Mouse (Mus musculus): ENCODE results near the gene Calcoco1. TPM values are rescaled to one million over a fixed set of nuclear protein-coding genes. Genes with fewer than 3 reads are reported as not detected.

The Calcoco1 gene
- total RNA-seq, 1 experiment, result 25.0 TPM

- Histone ChIP-seq H3K27ac (ENCODE audit: insufficient read depth, low read depth, low read length, poor library complexity, severe bottlenecking) (no peak overlapping the region), H3K36me3 (ENCODE audit: control insufficient read depth, insufficient read depth, low read length, poor library complexity, severe bottlenecking) (no peaks in the 10 kb centered on the region), H3K4me1 (ENCODE audit: control insufficient read depth in 2 of 2, insufficient read depth in 2 of 2, low read length in 2 of 2, poor library complexity in 1 of 2) (no peaks in the 10 kb centered on the region; a peak in 1 of 4 replicates), H3K9me3 (ENCODE audit: control insufficient read depth, insufficient read depth, low read depth, low read length) (no peaks in the 10 kb centered on the region), H3K4me3 (ENCODE audit: insufficient read depth in 1 of 2, low read depth in 1 of 2, low read length in 2 of 2, poor library complexity in 1 of 2, severe bottlenecking in 1 of 2) (no peak overlapping the region), H3K9ac (ENCODE audit: insufficient read depth, low read depth, low read length, poor library complexity, severe bottlenecking) (no peak overlapping the region)
- in situ Hi-C loops (cut with MboI; ENCODE audit: low sequenced_read_pairs in 2 of 2, unreplicated experiment in 2 of 2), result no loop called here
- no peak for DNase-seq (ENCODE audit: low read depth, low spot score)
- TF ChIP-seq CHD2 (IDR thresholded peaks at IDR 0.05; ENCODE audit: low read depth, low read length) (no peak), HCFC1 (IDR thresholded peaks at IDR 0.05; ENCODE audit: borderline replicate concordance, insufficient read depth, low read length) (no peak), MAFK (IDR thresholded peaks at IDR 0.05; ENCODE audit: insufficient read depth, low read depth, low read length) (no peak), ZC3H11A (IDR thresholded peaks at IDR 0.05; ENCODE audit: borderline replicate concordance, low read depth, low read length) (no peak), ZNF384 (IDR thresholded peaks at IDR 0.05; ENCODE audit: low read depth, low read length) (no peak)
Observed at GRCm38 (mm10) chr15:102735031-102735430, 13.1 kb upstream of the Calcoco1 start.

- in situ Hi-C loops (cut with MboI; ENCODE audit: low sequenced_read_pairs in 2 of 2, unreplicated experiment in 2 of 2), result no loop called here
- Histone ChIP-seq H3K9ac (ENCODE audit: insufficient read depth, low read depth, low read length, poor library complexity, severe bottlenecking) (no peak overlapping the region), H3K36me3 (ENCODE audit: control insufficient read depth, insufficient read depth, low read length, poor library complexity, severe bottlenecking) (no peaks in the 10 kb centered on the region), H3K4me3 (ENCODE audit: insufficient read depth in 1 of 2, low read depth in 1 of 2, low read length in 2 of 2, poor library complexity in 1 of 2, severe bottlenecking in 1 of 2) (no peak overlapping the region), H3K27ac (ENCODE audit: insufficient read depth, low read depth, low read length, poor library complexity, severe bottlenecking) (no peak overlapping the region), H3K4me1 (ENCODE audit: control insufficient read depth in 2 of 2, insufficient read depth in 2 of 2, low read length in 2 of 2, poor library complexity in 1 of 2) (no peaks in the 10 kb centered on the region; a peak in 1 of 4 replicates), H3K9me3 (ENCODE audit: control insufficient read depth, insufficient read depth, low read depth, low read length) (no peaks in the 10 kb centered on the region)
- TF ChIP-seq CHD2 (IDR thresholded peaks at IDR 0.05; ENCODE audit: low read depth, low read length), result no peak
- no peak for TF ChIP-seq ZNF384 (IDR thresholded peaks at IDR 0.05; ENCODE audit: low read depth, low read length)
- DNase-seq (ENCODE audit: low read depth, low spot score), result no peak
Observed at GRCm38 (mm10) chr15:102733759-102734531, 12.0 kb upstream of the Calcoco1 start.

GRCm38 (mm10) chr15:102733233-102733632 is 11.3 kb upstream of the Calcoco1 start:
- H3K36me3 ChIP-seq (ENCODE audit: control insufficient read depth, insufficient read depth, low read length, poor library complexity, severe bottlenecking), result no peaks in the 10 kb centered on the region
- H3K27ac ChIP-seq (ENCODE audit: insufficient read depth, low read depth, low read length, poor library complexity, severe bottlenecking), result no peak overlapping the region
- no peaks in the 10 kb centered on the region; a peak in 1 of 4 replicates for H3K4me1 ChIP-seq (ENCODE audit: control insufficient read depth in 2 of 2, insufficient read depth in 2 of 2, low read length in 2 of 2, poor library complexity in 1 of 2)
- no peak for DNase-seq (ENCODE audit: low read depth, low spot score)
- H3K9me3 ChIP-seq (ENCODE audit: control insufficient read depth, insufficient read depth, low read depth, low read length), result no peaks in the 10 kb centered on the region
- in situ Hi-C loops (cut with MboI; ENCODE audit: low sequenced_read_pairs in 2 of 2, unreplicated experiment in 2 of 2), result no loop called here
- H3K9ac ChIP-seq (ENCODE audit: insufficient read depth, low read depth, low read length, poor library complexity, severe bottlenecking), result no peak overlapping the region
- TF ChIP-seq MAFK (IDR thresholded peaks at IDR 0.05; ENCODE audit: insufficient read depth, low read depth, low read length) (no peak), HCFC1 (IDR thresholded peaks at IDR 0.05; ENCODE audit: borderline replicate concordance, insufficient read depth, low read length) (no peak), ZC3H11A (IDR thresholded peaks at IDR 0.05; ENCODE audit: borderline replicate concordance, low read depth, low read length) (no peak), CHD2 (IDR thresholded peaks at IDR 0.05; ENCODE audit: low read depth, low read length) (no peak), ZNF384 (IDR thresholded peaks at IDR 0.05; ENCODE audit: low read depth, low read length) (no peak)
- H3K4me3 ChIP-seq (ENCODE audit: insufficient read depth in 1 of 2, low read depth in 1 of 2, low read length in 2 of 2, poor library complexity in 1 of 2, severe bottlenecking in 1 of 2), result no peak overlapping the region

GRCm38 (mm10) chr15:102732406-102732805 is 10.4 kb upstream of the Calcoco1 start:
- Histone ChIP-seq H3K4me1 (ENCODE audit: control insufficient read depth in 2 of 2, insufficient read depth in 2 of 2, low read length in 2 of 2, poor library complexity in 1 of 2) (no peaks in the 10 kb centered on the region; a peak in 1 of 4 replicates), H3K9ac (ENCODE audit: insufficient read depth, low read depth, low read length, poor library complexity, severe bottlenecking) (no peak overlapping the region), H3K4me3 (ENCODE audit: insufficient read depth in 1 of 2, low read depth in 1 of 2, low read length in 2 of 2, poor library complexity in 1 of 2, severe bottlenecking in 1 of 2) (no peak overlapping the region), H3K36me3 (ENCODE audit: control insufficient read depth, insufficient read depth, low read length, poor library complexity, severe bottlenecking) (no peaks in the 10 kb centered on the region), H3K27ac (ENCODE audit: insufficient read depth, low read depth, low read length, poor library complexity, severe bottlenecking) (no peak overlapping the region), H3K9me3 (ENCODE audit: control insufficient read depth, insufficient read depth, low read depth, low read length) (no peaks in the 10 kb centered on the region)
- DNase-seq (ENCODE audit: low read depth, low spot score), result no peak
- in situ Hi-C loops (cut with MboI; ENCODE audit: low sequenced_read_pairs in 2 of 2, unreplicated experiment in 2 of 2), result no loop called here
- TF ChIP-seq HCFC1 (IDR thresholded peaks at IDR 0.05; ENCODE audit: borderline replicate concordance, insufficient read depth, low read length), result no peak
- no peak for TF ChIP-seq ZC3H11A (IDR thresholded peaks at IDR 0.05; ENCODE audit: borderline replicate concordance, low read depth, low read length)
- TF ChIP-seq ZNF384 (IDR thresholded peaks at IDR 0.05; ENCODE audit: low read depth, low read length), result no peak
- no peak for TF ChIP-seq CHD2 (IDR thresholded peaks at IDR 0.05; ENCODE audit: low read depth, low read length)
- no peak for TF ChIP-seq MAFK (IDR thresholded peaks at IDR 0.05; ENCODE audit: insufficient read depth, low read depth, low read length)
